Mouse (Mus musculus) urinary bladder, postnatal 25 days (tissue): ENCODE data around the gene Apc2.

Source experiments
- DNase-seq: peaks from one replicate; pipeline ENCODE4 v3.0.0; 2022; ENCODE audit warnings: low spot score

Apc2 gene

DNA sequence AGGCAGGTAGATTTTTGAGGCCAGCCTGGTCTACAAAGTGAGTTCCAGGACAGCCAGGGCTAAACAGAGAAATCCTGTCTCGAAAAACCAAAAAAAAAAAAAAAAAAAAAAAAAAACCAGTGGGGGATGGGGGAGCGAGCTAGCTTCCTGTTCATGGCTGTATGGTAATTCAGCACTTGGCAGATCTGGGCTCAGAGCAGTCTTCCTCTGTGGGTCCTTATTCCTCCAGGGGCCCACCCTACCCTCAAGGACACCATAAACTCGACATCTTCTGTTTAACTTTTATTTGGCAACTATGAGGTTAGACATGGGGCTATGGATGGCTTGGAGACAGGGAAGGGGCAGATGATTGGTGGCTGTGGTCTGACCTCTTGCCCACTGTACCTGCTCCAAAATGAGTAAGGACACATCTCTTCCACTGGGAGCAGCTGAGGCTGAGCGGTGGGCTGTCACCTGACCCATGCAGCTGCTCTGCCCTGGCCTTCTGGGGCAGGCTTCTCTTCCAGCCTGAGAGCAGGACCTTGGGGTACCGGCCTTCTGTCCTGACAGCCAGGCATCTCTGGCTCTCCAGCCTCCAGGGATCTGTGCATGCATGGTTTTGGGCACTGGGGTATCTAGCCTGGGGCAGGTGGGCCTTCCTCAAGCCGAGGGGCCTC is 25.4 kb downstream of the Apc2 start:
- no peak for DNase-seq

DNA sequence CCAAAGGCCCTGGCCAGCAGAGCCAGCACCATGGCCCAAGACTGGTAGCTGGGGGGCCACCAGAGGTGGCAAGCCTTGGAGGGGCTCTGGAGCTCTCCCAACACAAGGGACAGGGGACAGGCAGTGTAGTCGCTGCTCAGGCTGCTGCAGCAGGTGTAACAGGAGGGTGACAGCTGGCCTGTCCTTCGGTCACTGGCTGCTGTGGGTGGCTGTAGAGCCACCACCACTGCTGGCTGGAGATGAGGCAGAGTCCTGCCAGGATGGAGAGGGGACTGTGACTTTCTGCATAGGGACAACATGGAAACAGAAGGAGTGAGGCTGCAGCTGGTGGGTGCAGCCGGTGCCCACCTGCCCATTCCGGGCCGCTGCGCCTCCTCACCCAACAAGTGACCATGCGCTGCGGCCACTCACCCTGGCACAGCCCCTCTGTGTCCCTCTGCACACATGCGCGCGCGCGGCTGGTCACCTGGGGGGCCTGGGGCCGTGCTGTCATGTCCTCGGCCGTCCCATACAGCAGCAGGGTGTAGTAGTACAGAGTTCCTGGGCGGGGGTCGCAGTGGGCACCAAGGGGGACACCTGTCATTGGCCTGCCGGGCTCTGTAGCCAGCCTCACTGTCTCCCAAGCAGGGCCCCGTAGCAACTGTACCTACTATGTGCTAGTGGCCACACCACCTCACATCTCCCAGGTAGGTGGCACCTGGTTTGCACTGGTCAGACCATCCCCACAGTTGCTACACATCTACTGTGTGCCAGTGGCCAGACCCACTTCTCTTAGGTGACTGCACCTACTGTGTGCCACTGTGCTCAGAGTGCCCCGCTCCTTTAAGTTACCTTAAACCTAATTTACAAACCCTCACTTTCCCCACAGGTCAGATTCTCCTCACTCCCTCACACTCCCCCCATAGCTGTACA is 26.1 kb downstream of the Apc2 start:
- DNase-seq = no peak

DNA sequence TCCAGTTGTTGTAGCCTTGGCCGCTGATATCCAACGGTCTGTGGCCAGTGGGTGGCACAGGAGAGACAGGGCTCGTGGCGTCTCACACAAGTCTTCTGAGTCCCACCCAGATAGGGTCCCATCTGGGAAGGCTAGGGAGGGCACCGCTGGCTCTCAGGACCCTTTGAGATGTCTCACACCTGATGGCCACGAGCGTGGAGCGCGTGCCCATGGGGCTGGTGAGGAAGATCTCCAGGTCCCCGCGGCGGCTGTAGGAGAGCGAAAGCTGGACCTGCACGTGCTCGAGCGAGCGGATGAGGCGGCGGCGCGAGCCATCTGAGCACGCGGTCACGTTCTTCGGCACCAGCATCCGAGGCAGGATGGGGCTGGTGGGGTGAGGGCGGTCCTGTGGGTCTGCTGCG is 27.0 kb downstream of the Apc2 start:
- no peak for DNase-seq

DNA sequence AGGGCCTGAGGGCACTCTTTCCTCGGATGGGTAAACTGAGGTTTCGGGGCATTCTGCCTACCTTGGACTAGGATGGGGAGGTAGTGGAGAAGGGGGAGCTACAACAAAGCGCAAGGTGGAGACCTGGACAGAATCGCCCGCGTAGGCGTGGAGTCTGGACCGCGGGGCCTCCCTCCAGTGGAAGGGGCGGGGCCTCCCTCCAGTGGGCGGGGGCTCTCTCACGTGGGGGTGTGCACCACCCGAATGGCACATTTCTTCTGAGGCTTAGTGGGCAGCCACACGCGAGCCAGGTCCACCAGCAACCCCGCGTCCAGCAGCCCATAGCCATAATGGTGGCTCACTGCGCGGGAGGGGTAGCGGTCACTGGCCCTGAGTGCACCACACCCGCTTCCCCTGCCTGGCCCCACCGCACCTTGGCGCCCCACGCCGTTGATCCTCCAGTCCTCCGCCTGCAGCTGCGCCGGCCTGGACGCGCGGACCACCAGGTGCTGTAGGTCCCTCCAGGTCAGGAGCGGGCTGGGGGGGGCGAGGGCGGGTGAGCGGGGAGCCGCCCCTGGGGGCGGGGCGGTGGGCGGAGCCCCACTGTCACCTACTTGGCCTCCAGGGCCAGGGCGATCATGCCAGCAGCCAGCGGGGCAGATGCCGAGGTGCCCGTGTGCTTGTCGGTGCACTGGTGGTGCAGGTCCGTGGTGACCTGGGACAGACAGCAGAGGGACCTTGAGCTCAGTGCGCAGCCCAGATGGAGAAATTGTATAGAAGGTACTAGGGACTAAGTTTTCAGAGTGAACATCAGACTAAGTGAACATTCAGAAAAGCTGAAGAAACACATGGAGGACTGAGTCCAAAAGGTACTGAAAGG is 27.7 kb downstream of the Apc2 start:
- DNase-seq = peak; percentile 87

DNA sequence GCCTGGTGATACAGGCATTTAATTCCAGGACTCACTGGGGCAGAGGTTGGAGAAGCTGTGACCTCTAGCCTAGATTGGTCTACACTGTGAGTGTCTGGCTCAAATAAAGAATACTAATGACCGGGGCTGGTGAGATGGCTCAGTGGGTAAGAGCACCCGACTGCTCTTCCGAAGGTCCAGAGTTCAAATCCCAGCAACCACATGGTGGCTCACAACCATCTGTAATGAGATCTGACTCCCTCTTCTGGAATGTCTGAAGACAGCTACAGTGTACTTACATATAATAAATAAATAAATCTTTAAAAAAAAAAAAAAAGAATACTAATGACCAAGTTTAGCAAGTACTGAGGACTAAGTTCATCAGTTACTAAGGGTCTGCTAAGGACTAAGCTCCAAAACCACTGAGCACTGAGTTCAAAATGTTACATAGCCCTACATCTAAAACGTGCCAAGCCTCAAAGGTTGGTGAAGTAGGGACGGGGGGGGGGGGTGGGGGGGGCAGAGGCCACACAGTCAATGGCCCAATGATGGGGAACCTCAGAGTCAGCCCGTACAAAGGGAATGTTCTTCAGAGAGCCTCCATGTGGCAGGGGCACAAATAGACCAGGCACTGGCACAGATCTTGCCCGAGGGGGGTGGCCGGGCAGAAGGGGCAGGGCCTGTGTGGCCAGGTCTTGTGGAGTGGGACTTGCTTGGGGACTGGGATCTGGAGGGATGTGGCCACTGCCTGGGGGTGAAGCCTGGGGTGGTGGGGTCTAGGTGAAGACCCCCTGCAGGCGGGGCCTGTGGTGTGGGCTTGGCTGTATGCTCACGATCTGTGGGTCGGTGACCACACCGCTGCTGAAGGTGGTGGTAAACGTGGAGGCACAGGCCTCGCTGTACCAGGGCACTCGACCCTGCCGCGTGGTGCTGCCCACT is 28.6 kb downstream of the Apc2 start:
- DNase-seq = no peak

DNA sequence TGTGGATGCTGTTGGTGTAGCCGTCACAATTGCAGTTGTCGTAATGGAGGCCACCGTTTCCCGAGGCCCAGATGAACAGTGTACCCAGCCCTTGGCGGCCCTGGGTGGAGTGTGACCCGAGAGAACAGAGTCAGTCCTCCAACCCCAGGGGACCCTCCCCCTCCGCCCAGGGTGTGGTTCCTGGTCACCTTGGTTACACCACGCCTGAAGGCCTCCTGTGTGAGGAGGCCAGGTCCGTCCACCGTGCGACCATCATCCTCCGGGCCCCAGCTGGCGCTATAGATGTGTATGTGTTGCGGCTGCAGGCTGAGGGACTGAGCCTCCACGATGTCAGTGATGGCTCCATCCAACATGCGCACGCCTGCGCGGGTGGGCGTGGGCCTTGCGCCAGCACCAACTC is 29.3 kb downstream of the Apc2 start:
- no peak for DNase-seq

DNA sequence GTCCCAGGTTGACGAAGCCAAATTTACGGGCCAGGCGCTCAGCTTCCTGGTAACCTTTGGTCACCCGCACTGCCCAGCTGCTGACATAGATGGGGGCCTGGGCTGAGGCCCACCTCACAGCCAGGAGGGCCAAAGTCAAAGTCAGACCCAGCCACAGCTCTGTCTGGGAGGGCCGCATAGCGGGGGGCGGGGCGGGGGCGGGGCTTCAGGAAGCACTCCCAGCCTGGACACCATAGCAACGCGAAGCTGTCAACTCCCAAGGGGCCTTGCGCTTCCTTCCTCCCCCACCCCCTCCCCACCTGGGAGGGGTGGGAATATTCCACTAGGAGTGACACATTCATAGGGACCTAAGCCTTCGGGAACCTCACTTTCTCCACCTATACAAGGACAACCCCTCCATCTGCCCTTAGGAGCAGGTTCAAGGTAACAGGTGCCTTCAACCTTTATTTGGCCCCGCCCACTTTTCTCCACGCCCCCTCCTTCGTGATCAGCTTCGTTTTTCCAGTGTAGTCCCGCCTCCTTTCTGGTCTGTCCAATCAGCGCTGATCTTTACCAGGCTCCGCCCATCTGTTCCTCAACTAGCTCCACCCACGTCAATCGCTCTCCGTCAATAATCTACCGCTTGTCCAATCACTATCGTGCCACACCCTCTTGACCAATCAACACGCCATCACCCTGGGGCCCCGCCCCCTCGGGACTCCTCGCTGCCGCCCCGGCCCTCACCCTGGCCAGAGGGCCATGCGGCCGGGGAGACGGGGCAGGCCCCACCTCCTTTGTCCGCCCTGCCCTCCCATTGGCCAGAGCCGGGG is 33.7 kb downstream of the Apc2 start, which contains the start of the genes Pcsk4 and Reep6:
Gene Pcsk4 (minus strand): TSS at position 226 of the 809 bp plus-strand sequence.
Gene Reep6 (plus strand): TSS at position 681 of the 809 bp plus-strand sequence.
- peak; percentile 92 for DNase-seq

DNA sequence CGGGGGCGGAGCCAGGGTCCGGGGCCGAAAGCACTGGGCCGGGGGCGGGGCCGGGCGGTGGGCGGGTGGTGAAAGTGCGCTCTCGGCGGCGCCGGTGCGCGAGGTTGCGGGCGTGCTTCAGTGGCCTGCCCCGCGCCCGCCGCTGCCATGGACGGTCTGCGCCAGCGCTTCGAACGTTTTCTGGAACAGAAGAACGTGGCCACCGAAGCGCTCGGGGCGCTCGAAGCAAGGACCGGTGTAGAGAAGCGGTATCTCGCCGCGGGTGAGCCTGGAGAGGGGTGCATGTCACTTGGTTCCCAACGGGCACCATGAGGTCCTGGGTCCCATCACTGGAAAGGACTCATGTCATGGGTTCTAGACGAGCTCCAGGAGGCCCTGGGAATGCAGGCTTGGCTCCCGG is 34.3 kb downstream of the Apc2 start:
- DNase-seq = no peak

DNA sequence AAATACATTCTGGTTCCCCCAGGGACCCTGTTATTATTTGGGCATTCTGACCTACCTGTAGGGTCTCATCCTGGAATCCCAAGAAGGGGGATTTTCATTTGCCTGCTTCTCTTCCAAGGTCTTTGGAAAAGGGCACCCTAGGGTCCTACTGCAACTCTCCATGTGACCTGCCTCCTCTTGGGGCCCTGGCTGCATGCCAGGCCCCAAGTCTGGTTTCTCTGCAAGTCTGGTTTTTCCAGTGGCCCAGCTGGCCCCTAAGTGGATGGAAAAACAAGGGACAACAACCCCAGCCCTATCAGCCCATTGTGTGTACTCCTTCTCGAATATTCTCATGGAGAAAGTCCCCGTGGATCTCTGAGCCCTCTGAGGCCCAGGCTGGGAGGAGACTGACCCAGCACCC is 35.1 kb downstream of the Apc2 start:
- DNase-seq = no peak

DNA sequence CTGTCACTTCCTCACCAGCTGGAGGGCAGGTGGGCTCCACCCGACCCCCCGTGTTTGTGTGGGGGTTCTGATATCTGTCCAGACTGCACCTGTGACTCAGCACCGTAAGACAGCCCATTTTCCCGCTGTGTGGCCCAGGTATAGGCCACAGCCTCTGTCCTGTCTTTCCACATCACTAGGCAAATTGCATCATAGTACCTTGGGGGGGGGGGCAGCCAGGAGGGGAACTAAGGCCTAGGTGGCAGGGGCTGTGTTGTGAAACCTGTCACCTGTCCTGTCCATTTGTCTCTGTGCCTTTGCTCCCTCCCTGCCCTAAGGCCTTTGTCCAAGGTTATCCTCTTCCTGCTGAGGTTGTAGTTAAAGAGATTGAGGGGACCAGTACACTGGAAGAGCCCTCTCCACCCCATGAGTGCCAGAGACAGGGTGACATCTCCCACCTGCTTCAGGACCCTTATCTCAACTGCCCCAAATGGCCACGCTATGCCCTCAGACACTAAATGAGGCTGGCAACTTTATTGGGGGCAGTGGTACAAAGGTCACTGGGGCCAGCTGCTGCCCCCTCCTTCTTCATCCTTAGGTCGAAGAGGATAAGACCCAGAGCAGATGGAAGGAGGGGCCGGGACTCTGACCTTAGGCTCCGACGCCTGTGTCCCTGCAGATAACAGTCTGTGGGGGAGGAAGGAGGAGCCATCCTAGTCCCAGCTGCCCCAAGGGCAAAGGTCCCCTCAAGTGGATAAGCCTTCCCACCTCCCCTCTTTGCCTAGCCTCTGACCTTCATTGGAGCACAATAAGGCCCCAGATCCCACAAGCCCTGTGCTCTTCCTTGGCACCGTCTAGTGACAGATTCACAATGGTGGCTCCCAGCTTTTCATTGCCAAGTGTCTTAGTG is 36.1 kb downstream of the Apc2 start:
- DNase-seq = no peak

DNA sequence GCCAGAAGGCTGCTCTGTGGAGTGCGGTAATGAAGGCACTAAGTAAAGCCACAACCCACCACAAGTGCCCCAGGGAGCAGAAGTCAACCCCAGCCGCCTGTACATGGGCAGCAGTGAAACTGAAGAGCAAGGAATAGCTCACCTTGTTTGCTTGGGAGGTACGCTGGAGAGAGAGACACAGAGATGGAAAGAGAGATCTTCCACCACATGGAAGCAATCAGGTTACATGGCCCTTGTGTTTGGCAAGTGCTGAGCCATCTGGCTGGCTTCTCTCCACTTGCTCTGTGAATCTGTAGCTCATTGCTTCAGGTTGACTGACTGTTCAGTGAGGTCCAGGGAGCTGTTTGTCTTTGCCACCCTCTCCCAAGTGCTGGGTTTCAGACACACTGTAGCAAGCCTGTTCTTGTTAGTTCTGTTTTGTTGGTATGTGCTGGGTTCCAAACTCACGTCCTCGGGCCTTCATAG is 36.8 kb downstream of the Apc2 start:
- no peak for DNase-seq

DNA sequence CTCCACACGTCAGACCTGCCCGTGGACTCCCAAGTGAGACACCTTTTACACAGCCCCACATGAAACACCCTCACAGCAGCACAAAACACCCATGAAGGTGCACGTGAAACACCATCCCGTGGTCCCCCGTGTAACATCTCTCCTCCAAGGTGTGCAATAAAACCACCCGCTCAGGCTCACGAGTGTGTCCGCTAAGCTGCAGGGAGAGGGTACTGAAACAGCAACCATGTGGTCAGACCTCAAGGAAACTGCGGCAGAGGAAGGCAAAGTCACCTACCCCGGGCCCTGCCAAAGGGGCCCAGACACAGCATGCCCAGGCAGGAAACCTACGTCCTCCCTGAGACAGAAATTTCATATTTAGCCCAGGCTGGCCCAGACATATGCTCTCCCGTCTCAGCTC is 40.5 kb downstream of the Apc2 start:
- DNase-seq = no peak

DNA sequence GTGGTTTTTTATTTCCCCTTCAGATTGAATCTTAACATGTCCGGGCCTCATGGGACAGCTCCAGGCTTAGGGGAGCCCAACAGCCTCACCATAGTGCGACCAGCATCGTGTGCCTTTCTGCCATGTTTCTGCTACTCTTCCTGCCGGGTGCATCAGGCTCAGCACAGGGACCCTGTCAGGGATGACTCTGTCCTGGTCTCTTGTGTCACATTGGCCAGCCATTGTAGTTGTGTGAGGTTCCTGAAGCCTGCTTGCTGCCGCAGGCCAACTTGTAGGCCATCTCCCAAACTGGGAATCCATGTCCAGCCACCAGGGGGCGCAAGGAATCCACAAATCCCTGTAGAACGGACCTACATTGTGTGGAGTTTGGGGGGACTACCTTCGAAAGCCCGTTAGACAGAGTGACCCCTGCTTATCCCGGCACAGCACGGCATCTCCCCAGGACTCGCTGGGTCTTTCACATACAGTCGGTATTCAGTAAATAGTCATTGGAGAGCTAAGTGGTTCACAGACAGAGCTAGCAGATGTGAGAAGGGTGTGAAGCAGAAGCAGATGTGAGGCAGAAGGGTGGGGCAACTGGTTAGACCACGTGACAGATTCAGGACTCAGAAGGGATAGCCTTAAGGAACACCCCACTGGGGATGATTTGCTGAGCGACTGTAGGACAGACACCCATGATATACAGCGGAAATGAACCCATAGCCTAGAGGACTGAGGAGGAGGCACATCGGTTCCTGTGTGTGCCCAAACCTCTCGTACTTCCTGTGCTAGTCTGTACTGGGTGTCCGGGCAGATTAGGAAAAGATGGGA is 44.4 kb downstream of the Apc2 start:
- peak; percentile 91 for DNase-seq

DNA sequence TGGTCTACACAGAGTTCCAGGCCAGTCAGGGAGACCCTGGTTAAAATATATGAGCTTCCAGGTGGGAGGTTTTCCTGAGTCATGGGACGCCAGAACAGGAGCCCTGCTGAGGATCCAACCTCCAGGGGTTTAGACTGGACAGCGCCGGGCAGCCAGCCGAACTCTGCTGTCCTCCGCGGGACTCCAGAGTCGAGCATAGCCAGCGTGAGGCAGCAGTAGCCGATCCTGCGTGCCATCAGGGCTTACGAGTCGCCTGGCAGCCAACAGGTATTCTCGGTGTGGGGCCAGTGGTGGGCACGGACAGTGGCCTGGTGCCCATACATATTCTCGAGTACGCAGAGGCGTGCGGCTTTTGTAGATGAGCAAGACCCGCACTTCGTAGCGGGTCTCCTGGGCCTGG is 45.2 kb downstream of the Apc2 start:
- DNase-seq = no peak

DNA sequence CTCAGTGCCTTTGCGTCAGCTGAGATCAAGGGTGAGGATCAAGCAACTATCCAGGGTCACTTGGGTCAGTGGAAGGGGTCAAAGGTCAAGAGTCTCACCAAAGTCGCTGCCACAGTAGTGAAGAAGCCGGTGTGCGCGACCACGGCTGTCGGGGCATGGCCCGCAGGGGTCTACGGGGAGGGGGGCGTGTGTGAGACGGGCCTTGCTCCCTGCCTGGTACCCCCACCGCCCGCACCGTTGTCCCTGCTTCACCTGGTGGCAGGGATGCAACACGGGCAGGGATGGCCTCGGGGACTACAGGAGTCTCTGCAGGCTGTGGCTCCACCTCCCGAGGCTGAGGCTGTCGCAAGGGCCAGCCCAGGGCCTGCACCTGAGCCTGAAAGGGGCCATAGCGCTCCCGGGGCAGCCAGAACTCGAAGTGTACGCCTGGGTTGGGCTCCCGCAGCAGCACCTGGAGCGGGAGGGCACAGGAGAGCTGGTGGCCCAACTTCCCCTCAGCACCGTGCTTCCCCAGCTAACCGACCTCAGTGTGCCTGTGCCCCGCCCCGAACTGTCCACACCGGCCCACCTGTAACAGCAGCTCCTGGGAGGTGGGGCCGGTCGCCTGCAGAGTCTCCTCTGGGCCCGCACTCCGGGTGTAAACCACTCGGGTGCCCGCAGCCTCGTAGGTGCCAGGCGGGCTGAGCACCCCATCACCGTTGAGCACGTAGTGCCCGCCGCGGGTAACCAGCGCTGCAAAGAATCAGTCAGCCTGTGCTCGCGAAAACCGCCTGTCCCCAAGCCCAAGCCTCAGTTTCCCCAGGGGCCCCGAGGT is 45.9 kb downstream of the Apc2 start:
- DNase-seq = no peak

DNA sequence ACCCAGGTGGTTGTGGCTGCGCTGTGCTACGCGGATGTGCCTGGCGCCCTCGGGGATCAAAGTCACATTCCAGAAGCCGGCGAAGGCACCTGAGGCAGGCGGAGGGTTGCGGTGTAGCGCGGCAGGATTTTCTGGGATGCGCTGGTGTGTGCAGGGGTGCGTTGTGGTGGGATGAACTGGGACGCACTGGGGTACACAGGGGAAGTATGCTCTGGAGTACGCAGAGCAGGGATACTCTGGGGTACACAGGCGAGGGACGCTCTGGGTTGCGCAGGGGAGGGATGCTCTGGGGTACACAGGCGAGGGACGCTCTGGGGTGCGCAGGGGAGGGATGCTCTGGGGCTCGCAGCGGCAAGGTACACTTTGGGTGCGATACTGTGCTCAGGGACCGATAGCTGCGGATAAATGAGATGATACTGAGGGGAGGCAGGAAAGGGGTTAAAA is 46.5 kb downstream of the Apc2 start:
- DNase-seq = no peak

DNA sequence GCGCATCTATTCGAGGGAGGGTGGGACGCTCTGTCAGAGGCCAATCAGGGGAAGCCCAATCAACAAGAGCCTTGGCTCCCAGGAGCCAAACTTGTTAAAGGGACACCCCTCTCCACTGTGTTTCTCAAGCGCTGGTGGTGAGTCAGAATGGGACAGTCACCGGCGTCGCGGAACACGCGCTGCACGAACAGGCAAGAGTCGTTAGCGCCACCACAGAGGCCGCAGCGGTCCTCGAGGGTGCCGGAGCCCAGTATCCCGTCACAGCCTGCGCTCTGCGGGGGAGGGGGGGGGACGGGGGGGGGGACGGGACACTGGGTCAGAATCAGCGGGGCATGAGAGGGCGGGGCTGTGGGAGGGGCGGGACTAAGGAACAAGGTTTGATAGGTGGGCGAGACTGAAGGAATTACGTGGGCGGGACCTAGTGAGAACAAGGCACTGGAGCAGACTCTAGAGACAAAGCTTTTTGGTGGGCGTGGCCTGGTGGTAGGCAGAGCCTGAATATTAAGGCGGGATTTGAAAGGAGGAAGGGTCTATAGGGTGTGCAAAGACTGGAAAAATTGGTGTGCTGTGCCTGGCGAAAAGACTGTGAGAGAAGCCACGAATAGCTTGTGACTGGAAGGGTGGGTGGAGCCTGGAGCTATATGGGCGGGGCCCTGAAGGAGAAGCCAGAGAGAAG is 47.1 kb downstream of the Apc2 start:
- DNase-seq = no peak
